Mouse (Mus musculus) small intestine, adult 2 months (tissue): ENCODE results near the gene Ehhadh.

Experiments used
- CTCF ChIP-seq: fragments of 200-500 bp; IDR thresholded peaks from 2 replicates; pipeline ENCODE4 v1.5.1; 2012; ENCODE audit warnings: low read depth, mild to moderate bottlenecking, control low read depth, inconsistent platforms, low read length, moderate library complexity, mixed read lengths; ENCODE audit not compliant: insufficient replicate concordance, insufficient read length; ENCODE audit errors: extremely low read depth
- POLR2A ChIP-seq: fragments of 200-500 bp; IDR thresholded peaks from 2 replicates; pipeline ENCODE4 v1.6.1; 2012; ENCODE audit warnings: low read depth, mild to moderate bottlenecking, control low read depth, inconsistent platforms, low read length, moderate library complexity

- TF ChIP-seq CTCF (no peak), POLR2A (no peak)
Measured at GRCm38 (mm10) chr16:21790469-21790868, 2.9 kb upstream of the Ehhadh start.
